Mouse (Mus musculus): ENCODE results near the gene Acot10. TPM values are rescaled to one million over a fixed set of nuclear protein-coding genes. Genes with fewer than 3 reads are reported as not detected.

The Acot10 gene
- polyA plus RNA-seq (2017; shearing (Covaris generic)), result not detected

GRCm38 (mm10) chr15:20666650-20667049 is at the start of gene Acot10:
Gene Acot10 (minus strand): TSS chr15:20666750.

Other genes with a start within 250 kb of the Acot10 start
- not detected for gene Cdh12, start 217.5 kb downstream of the Acot10 start, polyA plus RNA-seq (2017; shearing (Covaris generic))